Mouse (Mus musculus): Measurements from ENCODE around the gene Gm9999.

- no peak for TF ChIP-seq MAX (IDR thresholded peaks at IDR 0.05; ENCODE audit: low read depth)
- no peak for TF ChIP-seq USF1 (IDR thresholded peaks at IDR 0.05; ENCODE audit: low read depth)
- no peak for TF ChIP-seq E2F4 (IDR thresholded peaks at IDR 0.05; ENCODE audit: insufficient read depth)
- no peak for TF ChIP-seq POLR2A (IDR thresholded peaks at IDR 0.05; ENCODE audit: insufficient read length, low read depth)
These were observed 18.5 kb downstream of the Gm9999 start for GRCm38 (mm10) chr7:47001900-47002275.

All from myocyte (in vitro differentiated cells).